Mouse (Mus musculus): ENCODE measurements around the gene Ankk1. TPM values are rescaled to one million over a fixed set of nuclear protein-coding genes. Genes with fewer than 3 reads are reported as not detected.

Gene Ankk1
- polyA plus RNA-seq, 1 experiment from 2014 or later, result not detected

DNA sequence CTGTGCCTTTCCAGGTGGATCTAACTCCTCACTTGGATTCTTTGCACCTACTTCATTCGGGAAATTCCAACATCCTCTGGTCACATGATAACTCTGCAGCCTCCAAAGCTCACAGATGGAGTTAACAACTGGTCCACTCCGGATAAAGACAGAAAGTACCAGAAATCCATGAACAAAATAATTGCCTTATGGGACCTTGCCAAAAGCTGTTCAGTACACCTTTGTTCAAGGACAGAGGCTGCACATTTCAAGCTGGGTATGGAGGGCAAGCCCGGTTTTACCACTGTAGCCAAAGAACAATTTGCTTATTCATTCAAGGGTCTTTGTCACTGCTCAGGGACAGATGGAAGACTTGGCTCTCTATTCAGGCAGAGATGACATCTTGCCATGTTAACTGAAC, 15.8 kb upstream of the Ankk1 start:
- Histone ChIP-seq H3K4me3 (ENCODE audit: low read depth, low read length) (no peak overlapping the region), H3K36me3 (ENCODE audit: control insufficient read depth, insufficient read depth) (no peaks in the 10 kb centered on the region), H3K9me3 (ENCODE audit: control insufficient read depth) (no peaks in the 10 kb centered on the region), H3K27me3 (replicated peaks; ENCODE audit: control insufficient read depth, insufficient read depth, low read length) (no peaks in the 10 kb centered on the region), H3K4me2 (replicated peaks; ENCODE audit: low read depth) (no peak overlapping the region), H3K9ac (ENCODE audit: low read depth, low read length) (no peak overlapping the region), H3K4me1 (replicated peaks; ENCODE audit: control insufficient read depth, insufficient read depth, low read length) (no peaks in the 10 kb centered on the region), H3K27ac (ENCODE audit: low read depth, low read length) (no peak overlapping the region)
- no peak for ATAC-seq
- no peak for TF ChIP-seq CTCF (IDR thresholded peaks at IDR 0.05; ENCODE audit: low read depth)
- 76% methylated on average over 3 of the region's 3 CpGs for WGBS

DNA sequence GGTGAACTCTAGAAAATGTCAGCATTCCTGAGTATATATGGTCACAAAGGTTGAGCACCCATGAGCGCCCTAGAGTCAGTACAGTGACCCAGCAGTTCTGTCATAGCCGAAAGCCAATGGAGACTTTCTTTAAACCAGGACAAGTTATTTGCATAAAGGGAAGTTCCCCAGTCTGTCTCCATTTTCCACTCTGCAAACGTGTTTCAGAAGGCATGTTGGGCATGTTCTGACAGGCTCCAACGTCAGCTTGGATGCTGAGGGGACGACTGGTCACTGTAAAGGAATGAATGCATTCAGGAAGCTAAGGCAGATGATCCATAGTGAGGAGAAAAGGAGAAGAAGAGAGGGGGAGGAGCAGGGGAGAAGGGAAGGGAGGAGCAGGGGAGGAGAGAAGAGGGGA, 657 bp upstream of the Ankk1 start:
- Histone ChIP-seq H3K27ac (ENCODE audit: low read depth, low read length) (no peak overlapping the region), H3K27me3 (replicated peaks; ENCODE audit: control insufficient read depth, insufficient read depth, low read length) (no peaks in the 10 kb centered on the region), H3K9ac (ENCODE audit: low read depth, low read length) (no peak overlapping the region), H3K4me1 (replicated peaks; ENCODE audit: control insufficient read depth, insufficient read depth, low read length) (no peaks in the 10 kb centered on the region), H3K36me3 (ENCODE audit: control insufficient read depth, insufficient read depth) (no peaks in the 10 kb centered on the region), H3K9me3 (ENCODE audit: control insufficient read depth) (no peaks in the 10 kb centered on the region), H3K4me2 (replicated peaks; ENCODE audit: low read depth) (no peak overlapping the region), H3K4me3 (ENCODE audit: low read depth, low read length) (no peak overlapping the region)
- no peak for TF ChIP-seq CTCF (IDR thresholded peaks at IDR 0.05; ENCODE audit: low read depth)
- no peak for ATAC-seq
- 63% methylated on average over 5 of the region's 5 CpGs for WGBS

DNA sequence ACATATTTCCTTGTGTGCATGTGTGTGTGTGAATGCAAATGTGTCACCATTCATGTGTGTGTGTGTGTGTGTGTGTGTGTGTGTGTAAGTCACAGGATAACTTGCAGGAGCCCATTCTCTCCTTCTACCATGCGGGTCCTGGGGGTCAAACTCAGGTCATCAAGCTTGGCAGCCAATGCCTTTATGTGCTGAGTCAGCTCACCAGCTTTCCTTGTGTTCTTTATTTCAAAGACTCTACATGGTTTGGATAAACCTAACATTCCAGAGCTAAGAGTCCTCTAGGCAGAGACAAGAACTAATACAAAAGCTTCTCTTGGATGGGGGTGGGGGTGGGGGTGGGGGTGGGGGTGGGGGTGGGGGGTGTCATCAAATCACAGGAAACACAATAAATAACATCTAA, 1.2 kb downstream of the Ankk1 start:
- no peak for TF ChIP-seq CTCF (IDR thresholded peaks at IDR 0.05; ENCODE audit: low read depth)
- no peak for ATAC-seq
- H3K27ac ChIP-seq (ENCODE audit: low read depth, low read length), result no peak overlapping the region
- no peaks in the 10 kb centered on the region for H3K27me3 ChIP-seq (replicated peaks; ENCODE audit: control insufficient read depth, insufficient read depth, low read length)
- no peaks in the 10 kb centered on the region for H3K36me3 ChIP-seq (ENCODE audit: control insufficient read depth, insufficient read depth)
- 32% methylated on average over 1 of the region's 1 CpGs for WGBS
- no peak overlapping the region for H3K4me3 ChIP-seq (ENCODE audit: low read depth, low read length)
- no peak overlapping the region for H3K4me2 ChIP-seq (replicated peaks; ENCODE audit: low read depth)
- H3K9ac ChIP-seq (ENCODE audit: low read depth, low read length), result no peak overlapping the region
- no peaks in the 10 kb centered on the region for H3K9me3 ChIP-seq (ENCODE audit: control insufficient read depth)
- H3K4me1 ChIP-seq (replicated peaks; ENCODE audit: control insufficient read depth, insufficient read depth, low read length), result no peaks in the 10 kb centered on the region

DNA sequence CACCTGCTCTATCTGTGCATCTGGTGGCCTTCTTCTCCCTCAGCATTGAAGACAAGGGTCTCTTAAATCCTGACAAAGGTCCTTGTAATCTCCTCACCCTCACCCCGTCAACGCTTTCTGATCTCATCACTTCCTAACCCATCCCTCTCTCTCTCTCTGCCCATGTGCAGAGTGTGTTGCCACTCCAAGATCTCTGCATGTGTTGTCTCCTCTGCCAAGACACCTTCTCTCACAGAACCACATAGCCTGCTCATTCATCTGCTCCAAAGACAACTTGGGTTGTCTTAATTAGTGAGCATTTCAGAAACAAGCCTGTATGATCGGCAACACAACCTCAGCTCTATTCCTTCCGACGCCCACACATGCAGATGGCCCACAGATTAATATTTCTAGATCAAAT, 3.0 kb downstream of the Ankk1 start:
- Histone ChIP-seq H3K9ac (ENCODE audit: low read depth, low read length) (no peak overlapping the region), H3K4me1 (replicated peaks; ENCODE audit: control insufficient read depth, insufficient read depth, low read length) (no peaks in the 10 kb centered on the region), H3K4me3 (ENCODE audit: low read depth, low read length) (no peak overlapping the region), H3K9me3 (ENCODE audit: control insufficient read depth) (no peaks in the 10 kb centered on the region), H3K4me2 (replicated peaks; ENCODE audit: low read depth) (no peak overlapping the region), H3K27ac (ENCODE audit: low read depth, low read length) (no peak overlapping the region), H3K36me3 (ENCODE audit: control insufficient read depth, insufficient read depth) (no peaks in the 10 kb centered on the region), H3K27me3 (replicated peaks; ENCODE audit: control insufficient read depth, insufficient read depth, low read length) (no peaks in the 10 kb centered on the region)
- WGBS, result 94% methylated on average over 5 of the region's 5 CpGs
- no peak for ATAC-seq
- no peak for TF ChIP-seq CTCF (IDR thresholded peaks at IDR 0.05; ENCODE audit: low read depth)

DNA sequence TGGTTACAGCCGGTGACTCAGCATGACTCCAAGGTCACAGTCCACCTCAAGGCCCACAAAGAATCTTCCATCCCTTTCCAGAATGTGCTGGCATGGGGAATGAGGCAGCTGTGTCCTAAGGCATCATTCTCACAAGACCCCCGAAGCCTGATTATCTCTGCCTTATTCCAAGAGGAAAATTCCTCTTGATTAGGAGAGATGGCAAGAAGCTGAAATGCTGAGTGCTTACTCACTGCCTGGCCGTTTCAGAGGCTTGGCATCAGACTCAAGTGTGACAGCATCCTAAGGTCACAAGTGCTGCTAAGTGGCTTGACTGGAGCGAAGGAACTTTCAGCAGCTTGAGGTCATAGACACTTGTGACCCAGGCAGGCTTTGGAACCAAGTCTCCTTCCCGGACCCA, 16.2 kb downstream of the Ankk1 start:
- no peak for ATAC-seq
- Histone ChIP-seq H3K36me3 (ENCODE audit: control insufficient read depth, insufficient read depth) (no peaks in the 10 kb centered on the region), H3K4me3 (ENCODE audit: low read depth, low read length) (no peak overlapping the region), H3K4me1 (replicated peaks; ENCODE audit: control insufficient read depth, insufficient read depth, low read length) (no peaks in the 10 kb centered on the region), H3K4me2 (replicated peaks; ENCODE audit: low read depth) (no peak overlapping the region), H3K9me3 (ENCODE audit: control insufficient read depth) (no peaks in the 10 kb centered on the region), H3K27me3 (replicated peaks; ENCODE audit: control insufficient read depth, insufficient read depth, low read length) (no peaks in the 10 kb centered on the region), H3K27ac (ENCODE audit: low read depth, low read length) (no peak overlapping the region), H3K9ac (ENCODE audit: low read depth, low read length) (no peak overlapping the region)
- WGBS, result 76% methylated on average over 5 of the region's 5 CpGs
- no peak for TF ChIP-seq CTCF (IDR thresholded peaks at IDR 0.05; ENCODE audit: low read depth)

DNA sequence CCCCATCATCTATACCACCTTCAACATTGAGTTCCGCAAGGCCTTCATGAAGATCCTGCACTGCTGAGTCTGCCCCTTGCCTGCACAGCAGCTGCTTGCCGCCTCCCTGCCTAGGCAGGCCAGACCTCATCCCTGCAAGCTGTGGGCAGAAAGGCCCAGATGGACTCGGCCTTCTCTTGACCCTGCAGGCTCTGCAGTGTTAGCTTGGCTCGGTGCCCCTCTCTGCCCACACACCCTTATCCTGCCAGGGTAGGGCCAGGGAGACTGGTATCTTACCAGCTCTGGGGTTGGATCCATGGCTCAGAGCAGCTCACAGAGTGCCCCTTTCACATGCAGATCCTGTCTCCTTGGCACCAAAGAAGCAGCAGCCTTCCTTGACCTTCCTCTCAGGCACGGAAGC, 19.8 kb downstream of the Ankk1 start:
- Histone ChIP-seq H3K4me2 (replicated peaks; ENCODE audit: low read depth) (no peak overlapping the region), H3K9me3 (ENCODE audit: control insufficient read depth) (no peaks in the 10 kb centered on the region), H3K9ac (ENCODE audit: low read depth, low read length) (no peak overlapping the region), H3K4me1 (replicated peaks; ENCODE audit: control insufficient read depth, insufficient read depth, low read length) (no peaks in the 10 kb centered on the region), H3K36me3 (ENCODE audit: control insufficient read depth, insufficient read depth) (no peaks in the 10 kb centered on the region), H3K27ac (ENCODE audit: low read depth, low read length) (no peak overlapping the region), H3K27me3 (replicated peaks; ENCODE audit: control insufficient read depth, insufficient read depth, low read length) (no peaks in the 10 kb centered on the region), H3K4me3 (ENCODE audit: low read depth, low read length) (no peak overlapping the region)
- no peak for ATAC-seq
- WGBS, result 86% methylated on average over 5 of the region's 5 CpGs
- no peak for TF ChIP-seq CTCF (IDR thresholded peaks at IDR 0.05; ENCODE audit: low read depth)

DNA sequence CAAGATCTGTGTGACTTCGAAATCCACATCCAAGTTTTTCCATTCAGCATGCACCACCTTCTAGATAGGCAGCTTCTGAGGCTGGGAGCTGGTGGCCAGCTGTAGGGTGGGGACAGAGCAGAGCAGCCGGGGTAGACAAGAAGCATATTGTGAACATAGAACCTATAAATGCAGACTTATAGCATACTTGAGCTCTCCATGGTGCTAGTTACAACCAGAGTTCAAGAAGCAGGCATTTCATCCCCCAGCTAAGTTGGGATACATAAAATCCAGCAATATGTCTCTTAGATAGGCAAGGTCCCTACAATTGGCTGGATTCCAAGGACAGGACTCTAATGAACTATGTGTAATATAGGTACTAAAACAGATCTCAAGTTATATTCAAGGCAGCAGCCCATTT, 23.1 kb downstream of the Ankk1 start:
- 47% methylated on average over 2 of the region's 2 CpGs for WGBS

More for the DNA sequence above, 23.1 kb downstream of the Ankk1 start:
- H3K27ac ChIP-seq (ENCODE audit: low read depth, low read length), result no peak overlapping the region
- TF ChIP-seq CTCF (IDR thresholded peaks at IDR 0.05; ENCODE audit: low read depth), result no peak
- no peaks in the 10 kb centered on the region for H3K9me3 ChIP-seq (ENCODE audit: control insufficient read depth)
- H3K4me2 ChIP-seq (replicated peaks; ENCODE audit: low read depth), result no peak overlapping the region
- no peak overlapping the region for H3K9ac ChIP-seq (ENCODE audit: low read depth, low read length)
- no peak for ATAC-seq
- H3K4me1 ChIP-seq (replicated peaks; ENCODE audit: control insufficient read depth, insufficient read depth, low read length), result no peaks in the 10 kb centered on the region
- no peaks in the 10 kb centered on the region for H3K27me3 ChIP-seq (replicated peaks; ENCODE audit: control insufficient read depth, insufficient read depth, low read length)
- H3K36me3 ChIP-seq (ENCODE audit: control insufficient read depth, insufficient read depth), result no peaks in the 10 kb centered on the region
- H3K4me3 ChIP-seq (ENCODE audit: low read depth, low read length), result no peak overlapping the region

Data from intestine, postnatal 0 days (tissue).